Mouse (Mus musculus): Measurements from ENCODE around the gene Shank2. TPM values are rescaled to one million over a fixed set of nuclear protein-coding genes. Genes with fewer than 3 reads are reported as not detected.
A peak's percentile ranks its signal among the peaks of the same experiment; 100 is the strongest.

The Shank2 gene
- total RNA-seq, 2 experiments from 2014 or later, result 0.69 to 0.93 TPM

DNA sequence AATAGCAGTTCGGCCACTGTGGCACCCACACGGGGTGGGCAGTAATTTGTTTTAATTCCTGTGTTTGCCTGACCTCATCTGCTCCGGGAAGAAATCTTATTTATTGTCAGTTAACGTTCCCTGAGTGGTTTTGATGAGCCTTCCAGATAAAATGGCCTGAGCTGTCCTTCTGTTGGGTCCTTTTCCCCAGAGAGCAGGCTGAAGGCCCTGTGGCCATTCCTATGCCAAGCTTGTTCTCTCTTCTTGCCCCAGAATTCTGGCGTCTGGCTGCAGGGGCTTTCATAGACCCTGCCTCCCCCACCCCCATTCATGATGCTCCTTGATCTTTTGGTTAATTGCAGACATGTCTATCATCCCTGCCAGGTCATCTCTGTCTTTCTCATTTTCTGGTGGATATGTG is 300.8 kb downstream of the Shank2 start:
- intact Hi-C loops (cut with DNase I), result no loop called here
- DNase-seq, result no peak

DNA sequence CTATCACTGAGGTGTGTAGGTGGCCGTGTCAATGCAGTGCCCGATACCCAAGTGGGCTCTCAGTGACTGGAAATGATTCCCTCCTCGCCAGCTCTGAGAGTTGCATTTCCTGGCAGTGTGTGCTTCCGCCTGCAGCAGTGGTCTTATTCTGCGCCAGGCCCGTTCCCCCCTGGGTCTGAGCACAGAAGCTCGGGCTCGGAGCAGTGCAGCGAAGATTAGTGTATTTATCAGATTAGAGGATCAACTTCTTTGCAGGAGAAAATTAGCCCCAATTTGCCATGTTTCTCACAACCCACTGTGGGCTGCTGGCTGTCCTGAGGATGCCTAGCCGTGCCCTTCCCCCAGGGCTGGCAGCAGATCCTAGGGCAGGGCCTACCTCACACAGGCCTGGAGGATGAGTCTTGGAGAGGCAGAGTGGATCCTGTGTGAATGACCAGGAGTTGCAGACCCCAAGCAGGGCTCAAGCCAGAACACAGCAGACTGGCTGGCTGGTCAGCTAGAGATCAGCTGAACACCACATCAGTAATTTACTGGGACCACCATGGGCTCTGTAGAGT is 306.2 kb downstream of the Shank2 start:
- intact Hi-C loops (cut with DNase I), result no loop called here
- no peak for DNase-seq

DNA sequence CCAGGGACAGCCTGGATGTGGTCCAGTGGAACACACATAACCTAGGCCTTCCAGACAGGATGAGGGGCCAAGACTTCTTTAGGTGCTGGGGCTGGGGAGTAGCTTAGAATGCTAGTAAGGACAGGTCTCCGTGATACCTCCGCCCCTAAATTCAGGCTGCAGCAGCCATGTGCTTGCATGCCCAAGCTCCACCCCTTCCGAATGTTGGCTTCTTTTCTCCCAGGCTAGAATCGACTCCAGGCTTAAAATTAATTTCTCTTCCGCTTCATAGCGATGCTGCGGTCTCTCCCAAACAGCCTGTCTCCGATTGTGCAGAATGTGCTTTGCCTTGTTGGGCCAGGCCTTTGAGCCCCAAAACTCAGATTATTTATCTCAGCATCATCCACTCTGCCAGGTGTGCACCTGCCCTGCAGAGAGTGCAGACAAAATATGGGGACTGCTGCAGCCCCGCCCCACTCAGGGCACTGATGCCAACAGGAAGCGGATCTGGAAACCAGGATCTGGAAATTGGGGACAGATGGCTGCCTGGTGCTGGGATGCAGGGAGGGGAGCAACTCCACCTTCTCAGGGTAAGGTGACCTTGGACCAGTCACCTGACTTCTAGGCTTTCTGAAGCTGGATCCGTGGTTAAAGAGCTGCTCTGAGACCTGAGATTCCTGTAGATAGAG is 312.8 kb downstream of the Shank2 start:
- DNase-seq, result no peak
- intact Hi-C loops (cut with DNase I), result no loop called here

DNA sequence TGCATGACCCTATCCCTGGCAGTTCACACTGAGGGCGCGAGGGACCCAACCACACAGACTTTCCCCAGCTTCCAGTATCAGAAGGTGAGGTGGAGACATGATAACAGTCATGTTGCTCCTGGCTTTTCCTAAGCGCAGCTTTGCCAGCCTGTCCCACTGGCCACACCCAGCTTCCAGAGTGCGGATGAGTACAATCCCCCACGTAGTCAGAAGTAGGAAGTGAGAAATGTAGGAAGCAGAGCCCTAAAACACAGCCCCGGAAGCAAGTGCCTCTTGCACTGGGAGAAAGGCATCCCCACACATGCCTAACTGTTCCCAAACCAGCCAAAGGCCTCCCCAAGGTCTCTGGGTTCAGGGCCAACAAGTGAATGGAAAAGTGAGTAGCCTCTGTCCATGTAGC is 314.5 kb downstream of the Shank2 start:
- intact Hi-C loops (cut with DNase I), result no loop called here
- DNase-seq, result no peak

DNA sequence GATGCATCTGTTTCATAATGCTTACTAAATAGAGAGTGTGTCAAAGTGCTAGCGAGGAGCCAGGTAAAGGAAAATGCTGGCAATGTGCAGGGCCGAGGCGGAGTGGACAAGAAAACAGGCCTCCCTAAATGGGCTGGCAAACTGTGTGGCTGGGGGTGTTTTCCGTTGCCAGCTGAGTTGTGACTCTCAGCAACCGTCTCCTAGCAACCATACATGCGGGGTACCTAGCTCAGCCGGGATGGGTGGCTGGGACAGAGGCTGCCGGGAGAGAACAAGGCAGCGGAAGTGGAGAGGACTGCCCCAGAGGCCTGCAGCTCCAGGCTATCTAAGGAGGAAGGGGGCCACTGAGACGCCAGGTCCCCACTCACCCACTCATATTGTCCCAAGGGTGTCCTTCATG is 315.1 kb downstream of the Shank2 start:
- DNase-seq, result no peak
- intact Hi-C loops (cut with DNase I), result no loop called here

DNA sequence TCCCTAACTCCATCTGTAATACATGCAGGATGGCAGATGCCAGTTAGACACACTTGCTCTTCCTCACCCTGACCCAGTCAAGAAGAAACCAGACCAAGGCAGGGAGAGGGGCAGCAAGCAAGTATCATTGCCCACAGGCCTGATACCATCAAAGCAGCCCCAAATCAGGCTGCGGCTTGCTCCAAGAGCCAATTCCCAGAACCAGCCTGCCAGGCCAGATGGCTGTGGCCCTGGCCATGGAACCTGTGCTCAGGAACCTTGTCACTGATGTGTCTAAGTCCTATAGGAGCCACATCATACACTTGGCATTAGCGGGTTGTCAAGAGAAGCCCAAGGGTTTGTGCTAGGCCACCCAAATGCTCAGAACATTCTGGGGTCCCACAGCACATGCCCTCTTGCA is 322.3 kb downstream of the Shank2 start:
- intact Hi-C loops (cut with DNase I), result no loop called here

DNA sequence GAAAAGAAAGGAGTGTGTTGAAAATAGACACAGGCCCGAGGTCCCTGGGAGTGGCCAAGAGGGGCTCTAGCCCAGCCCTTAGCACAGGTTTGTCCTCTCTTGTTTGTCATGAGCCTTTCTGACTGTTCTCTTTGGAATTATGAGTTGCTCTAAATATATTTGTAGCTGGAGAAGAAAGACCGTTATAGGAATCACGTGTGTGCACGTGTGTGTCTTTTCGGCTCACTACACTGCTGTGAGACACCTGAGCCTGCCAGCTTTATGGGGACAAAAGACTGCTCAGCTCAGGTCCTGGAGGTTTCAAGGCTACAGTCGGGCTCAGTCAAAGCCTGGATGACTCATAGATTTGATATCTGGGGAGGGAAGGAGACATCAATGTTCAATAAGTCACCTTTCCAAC is 323.1 kb downstream of the Shank2 start:
- intact Hi-C loops (cut with DNase I), result no loop called here

More for the DNA sequence above, 322.3 kb downstream of the Shank2 start:
- no peak for DNase-seq

DNA sequence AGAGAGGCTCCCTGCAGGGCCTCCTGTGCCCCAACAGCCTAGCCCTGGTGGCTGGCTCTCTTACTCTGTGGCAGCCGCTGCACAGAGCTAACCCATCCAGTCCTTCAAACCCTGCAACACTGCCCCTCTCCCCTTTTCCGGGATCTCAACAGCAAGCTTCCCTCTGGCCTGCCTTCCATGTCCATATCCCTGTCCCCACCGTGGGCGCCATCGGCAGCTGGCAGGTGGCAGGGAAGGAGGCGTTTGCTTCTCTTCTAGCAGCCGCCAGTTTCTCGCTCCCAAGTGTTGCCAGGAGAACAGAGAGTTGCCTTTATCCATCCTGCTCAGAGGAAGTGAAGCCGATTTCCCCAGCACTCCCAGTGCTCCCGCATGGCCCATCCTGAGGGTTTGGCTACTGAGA is 323.9 kb downstream of the Shank2 start:
- no peak for DNase-seq
- intact Hi-C loops (cut with DNase I), result no loop called here

More for the DNA sequence above, 323.1 kb downstream of the Shank2 start:
- DNase-seq, result no peak

DNA sequence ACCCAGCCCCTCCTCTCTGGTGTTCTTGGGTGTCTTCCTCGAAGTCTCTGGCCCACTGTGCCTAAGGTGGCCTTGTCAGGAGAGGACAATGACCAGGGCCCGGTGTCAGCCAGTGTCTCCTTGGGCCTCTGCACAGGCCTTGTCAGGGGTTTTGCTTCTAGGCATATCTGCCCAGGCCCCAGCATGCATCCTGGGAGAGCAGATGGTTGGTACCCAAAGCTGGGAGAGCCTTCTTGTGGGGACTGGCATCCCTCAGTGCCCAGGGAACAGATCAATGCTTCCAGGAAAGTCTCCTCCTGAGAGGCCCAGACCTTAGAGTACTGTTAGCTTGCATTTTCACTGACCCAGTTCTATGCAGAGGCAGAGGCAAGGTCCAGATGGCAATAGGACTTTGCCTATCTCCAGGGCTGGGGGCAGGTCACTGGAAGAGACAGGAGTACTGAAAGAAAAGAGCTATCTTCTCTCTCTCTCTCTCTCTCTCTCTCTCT is 327.7 kb downstream of the Shank2 start:
- DNase-seq, result no peak
- intact Hi-C loops (cut with DNase I), result no loop called here

DNA sequence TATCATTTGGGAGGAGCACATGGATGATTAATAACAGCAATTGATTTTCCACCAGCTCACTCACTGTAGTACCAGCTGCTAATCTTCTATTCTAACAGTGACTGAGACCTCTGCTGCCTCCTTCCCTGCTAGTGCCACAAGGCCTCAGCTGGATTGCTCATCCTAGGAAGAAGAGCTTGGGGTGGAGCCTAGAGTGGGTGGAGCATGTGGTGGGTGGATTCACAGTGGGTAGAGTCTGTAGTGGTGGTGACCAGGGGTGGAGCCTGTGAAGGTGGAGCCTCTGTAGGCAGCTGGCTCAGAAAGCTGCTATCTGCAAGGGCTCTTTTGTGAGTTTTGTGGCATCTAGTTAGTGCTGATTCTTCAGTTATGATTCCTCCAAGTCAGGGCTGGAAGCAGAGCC is 334.9 kb downstream of the Shank2 start:
- no peak for DNase-seq
- intact Hi-C loops (cut with DNase I), result no loop called here

DNA sequence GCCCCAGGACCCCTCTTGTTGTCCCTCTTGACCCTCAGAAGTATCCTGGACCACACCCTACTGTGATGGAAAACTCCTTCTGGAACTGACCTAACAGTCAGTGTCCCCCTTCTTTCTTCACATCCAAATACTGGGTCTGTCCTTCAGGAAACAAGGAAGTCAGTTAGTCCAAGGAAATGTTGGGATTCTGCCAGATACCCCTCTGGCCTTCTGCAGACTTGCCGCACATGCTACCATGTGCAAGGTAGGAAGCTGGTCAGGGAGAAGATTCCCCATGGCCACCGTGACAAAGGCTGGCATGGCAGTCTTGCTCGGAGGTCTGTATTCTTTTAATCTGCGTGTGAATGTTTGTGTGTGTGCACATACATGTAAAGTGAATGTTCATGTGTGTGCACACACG is 337.0 kb downstream of the Shank2 start:
- no peak for DNase-seq
- intact Hi-C loops (cut with DNase I), result no loop called here

DNA sequence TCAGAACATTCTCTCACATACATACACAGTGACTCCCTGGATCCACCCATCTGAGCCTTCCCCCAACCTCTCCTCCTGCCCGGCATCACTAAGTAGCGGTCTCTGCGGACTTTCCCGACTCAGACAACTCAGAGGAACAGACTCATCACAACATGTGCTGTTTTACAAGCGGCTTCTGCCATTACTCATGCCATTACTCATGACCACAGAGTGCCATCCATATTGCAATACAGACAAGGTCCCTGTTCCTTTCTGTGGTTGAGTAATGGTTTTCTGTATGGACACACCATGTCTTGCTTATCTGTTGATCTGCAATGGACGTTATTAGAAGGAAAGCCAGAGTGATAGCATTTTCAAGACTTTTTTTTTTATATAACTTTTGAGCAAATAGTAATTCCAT is 338.6 kb downstream of the Shank2 start:
- no peak for DNase-seq
- intact Hi-C loops (cut with DNase I), result no loop called here

DNA sequence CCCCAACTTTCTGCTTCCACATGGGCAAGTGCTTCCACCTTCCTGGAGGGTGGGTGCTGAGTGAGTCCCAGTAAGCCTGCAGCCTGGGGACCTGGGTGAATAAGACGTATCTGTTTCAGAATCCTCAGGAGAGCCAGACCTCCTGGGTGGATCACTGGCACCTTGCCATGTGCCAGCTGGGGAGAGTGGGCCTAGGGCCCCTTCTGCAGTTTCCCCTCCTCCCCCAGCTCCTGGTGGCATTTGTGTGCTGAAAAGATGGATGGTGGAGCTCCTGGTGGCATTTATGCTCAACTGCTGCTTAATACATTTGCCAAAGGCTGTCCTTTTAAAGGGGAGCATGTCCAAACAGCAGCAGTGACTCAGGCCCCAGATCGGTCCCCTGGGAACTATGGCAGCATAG is 364.4 kb downstream of the Shank2 start:
- intact Hi-C loops (cut with DNase I), result no loop called here

DNA sequence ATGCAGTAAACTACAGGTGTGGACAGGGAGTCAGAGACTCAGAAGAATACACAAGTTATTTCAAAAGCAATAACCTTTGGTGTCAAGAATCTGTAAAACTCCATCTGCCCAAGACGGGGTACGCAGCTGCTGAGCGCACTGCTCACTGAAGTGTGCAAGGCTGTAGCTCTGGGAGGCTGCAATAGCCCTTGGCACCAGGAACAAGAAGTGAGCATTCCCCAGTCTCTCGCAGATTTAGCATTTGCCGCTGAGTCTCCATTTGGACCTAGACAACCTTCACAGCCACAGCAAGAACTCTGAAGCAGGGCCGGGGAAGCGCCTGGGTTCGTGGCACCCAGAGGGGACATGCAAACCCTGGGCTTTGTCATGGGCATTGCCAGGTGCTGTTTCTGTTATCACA is 371.3 kb downstream of the Shank2 start:
- intact Hi-C loops (cut with DNase I), result no loop called here
- DNase-seq, result no peak

More for the DNA sequence above, 364.4 kb downstream of the Shank2 start:
- DNase-seq, result no peak

DNA sequence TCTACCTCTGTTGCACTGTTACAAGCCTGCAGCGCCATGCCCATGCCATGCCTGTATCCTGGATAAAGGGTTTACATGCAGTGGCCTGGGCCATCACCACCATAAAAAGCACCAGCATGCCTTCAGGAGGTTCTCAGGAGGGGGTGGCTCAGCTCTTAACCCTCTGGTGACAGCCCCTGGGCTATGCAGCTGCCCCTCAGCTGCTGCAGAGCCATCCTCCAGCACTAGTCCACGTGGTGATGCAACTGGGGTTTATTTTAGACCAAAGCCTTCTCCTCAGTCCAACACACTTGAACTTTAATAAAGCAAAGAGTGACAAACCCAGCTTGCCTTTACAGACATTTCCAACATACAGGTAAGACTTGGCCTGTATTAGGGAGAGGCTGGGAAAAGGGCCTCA is 373.8 kb downstream of the Shank2 start:
- DNase-seq, result no peak
- intact Hi-C loops (cut with DNase I), result no loop called here

DNA sequence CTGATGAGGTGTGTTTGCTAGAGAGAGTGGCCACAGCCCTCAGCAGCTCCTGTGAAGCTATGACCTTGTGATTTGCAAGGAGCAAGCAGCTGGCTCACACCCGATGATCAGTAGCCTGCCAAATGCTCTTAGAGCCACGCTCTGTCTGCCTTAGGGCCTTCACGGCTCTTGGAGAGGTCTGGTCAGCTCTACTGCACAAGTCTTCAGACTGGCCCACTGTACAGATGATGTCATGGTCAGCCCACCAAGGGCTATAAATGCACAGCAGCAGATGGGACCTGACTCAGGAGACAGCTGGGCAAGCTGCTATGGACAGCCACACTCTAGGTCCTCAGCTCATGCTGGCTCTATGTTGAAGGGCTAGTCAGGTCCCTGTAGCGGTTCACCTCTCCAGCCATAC is 376.5 kb downstream of the Shank2 start:
- DNase-seq, result peak in 1 of 2 experiments; percentile 1
- intact Hi-C loops (cut with DNase I), result no loop called here

DNA sequence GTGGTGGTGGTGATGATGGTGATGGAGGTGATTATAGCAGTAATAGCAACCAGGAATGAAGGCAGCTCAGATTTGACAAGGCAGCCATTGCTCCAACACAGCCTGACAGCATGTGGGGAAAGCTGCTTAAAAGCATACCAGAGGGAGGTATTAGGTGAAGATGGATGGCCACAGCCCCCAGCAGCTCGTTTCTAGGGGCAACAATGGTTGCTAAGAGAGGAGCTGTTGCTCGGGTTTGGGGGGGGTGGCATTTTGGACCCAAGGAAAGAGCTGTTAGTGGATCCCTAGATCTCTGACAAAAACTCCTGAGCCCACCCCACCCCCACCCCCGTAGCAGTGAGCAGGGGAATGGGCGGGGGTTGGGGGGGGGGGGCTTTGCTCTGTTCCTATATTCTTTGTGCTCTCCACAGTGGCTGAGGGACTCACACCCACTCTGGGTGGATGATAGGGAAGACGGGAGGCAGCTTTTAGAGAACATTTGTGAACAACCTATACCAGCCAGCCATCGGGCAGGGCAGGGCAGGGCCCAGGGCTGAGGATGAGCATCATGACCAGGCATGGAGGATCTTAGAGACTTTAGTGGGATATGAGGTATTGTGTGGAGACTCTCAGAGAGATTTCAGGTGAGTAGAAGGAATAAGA is 377.6 kb downstream of the Shank2 start:
- intact Hi-C loops (cut with DNase I), result no loop called here
- DNase-seq, result no peak

DNA sequence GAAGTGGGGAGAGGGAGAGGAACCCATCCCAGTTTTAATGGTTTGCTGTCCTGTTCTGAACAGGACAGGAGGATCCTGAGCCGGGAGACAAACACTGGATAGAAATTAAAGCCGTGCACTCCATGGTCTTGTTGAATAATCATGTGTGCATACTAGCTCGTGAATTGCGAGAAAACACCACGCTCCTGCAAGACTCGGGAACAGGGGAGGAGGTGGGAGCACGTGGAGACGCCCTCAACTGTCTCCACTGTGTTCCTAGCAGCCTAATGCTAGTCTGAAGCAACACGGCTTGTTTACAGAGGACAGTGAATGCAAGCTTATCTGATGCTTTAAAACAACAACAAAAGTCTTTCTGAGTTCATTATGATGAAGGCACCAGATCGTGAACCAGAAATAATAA is 379.9 kb downstream of the Shank2 start:
- DNase-seq, result no peak
- intact Hi-C loops (cut with DNase I), result no loop called here

DNA sequence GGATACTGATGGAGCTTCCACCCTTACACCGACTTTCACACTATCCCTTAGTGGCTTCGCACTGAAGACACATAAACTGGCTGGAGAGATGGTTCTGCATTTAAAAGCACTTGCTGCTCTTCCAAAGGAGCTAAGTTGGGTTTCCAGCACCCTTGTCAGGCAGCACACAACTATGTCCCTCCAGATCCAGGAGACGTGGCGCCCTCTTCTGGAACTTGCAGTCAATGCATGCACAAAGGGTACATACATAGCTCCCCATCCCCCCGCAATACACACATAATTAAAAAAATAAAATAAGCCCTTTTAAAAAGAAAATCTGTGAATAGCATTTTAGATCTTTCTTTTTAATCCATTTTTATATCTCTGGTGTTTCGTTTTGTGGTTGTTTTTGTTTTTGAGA is 385.8 kb downstream of the Shank2 start:
- intact Hi-C loops (cut with DNase I), result no loop called here

DNA sequence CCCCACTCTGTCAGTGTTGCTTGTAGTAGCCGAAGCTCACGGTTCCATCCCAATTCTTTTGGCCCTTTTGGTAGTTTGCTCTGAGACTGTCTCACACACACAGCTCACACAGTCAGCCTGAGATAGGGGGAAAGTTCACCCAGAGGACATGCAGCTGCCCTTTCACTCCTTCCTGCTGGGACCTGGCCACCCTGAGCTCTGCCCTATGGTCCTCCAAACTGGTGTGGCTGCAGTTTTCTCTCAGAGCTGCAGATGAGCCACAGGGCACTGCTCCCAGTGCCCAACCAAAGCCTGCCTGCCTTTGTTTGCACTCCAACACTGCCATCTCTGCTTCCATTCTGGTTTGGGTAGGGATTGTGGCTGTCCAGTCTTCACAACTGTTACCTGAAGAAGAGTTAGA is 388.0 kb downstream of the Shank2 start:
- DNase-seq, result no peak
- intact Hi-C loops (cut with DNase I), result no loop called here

More for the DNA sequence above, 385.8 kb downstream of the Shank2 start:
- DNase-seq, result no peak

DNA sequence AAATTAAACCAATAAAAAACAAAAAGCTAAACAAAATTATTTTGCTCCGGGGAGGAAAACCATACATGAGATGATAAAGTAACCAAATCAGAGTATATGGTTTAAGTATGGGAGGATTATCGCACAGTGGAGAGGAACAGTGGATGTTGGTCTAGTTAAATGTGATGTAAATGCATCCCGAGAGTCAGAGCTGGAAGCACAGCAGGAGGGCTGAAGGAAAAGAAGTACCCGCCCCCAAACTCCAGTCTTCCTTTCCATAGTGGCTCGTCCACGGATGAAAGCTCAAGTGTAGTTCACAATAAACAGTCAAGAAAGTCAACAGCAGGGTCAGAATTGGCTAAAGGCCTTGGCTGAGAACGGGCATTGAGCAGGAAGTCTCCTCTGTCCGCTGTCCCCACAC is 388.9 kb downstream of the Shank2 start:
- intact Hi-C loops (cut with DNase I), result no loop called here
- DNase-seq, result no peak

DNA sequence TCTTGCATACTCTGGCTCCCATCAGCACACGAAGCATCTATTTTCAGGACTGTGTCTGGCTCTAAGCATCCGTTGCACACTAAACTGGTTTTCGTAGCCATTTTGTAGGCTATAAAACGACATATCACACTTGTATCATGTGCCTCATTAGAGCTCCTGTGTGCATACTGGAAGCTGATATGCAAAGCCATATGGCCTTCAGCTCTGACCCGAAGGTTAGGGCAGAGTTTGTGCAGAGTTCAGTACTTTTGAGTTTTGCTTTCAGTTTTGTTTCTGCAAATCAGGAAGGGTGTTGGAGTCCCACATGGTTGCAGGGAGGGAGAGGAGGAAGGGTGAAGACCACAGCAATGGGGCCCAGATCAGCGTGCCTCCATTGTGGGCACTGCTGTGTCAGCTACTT is 390.0 kb downstream of the Shank2 start:
- intact Hi-C loops (cut with DNase I), result no loop called here

More for the DNA sequence above, 390.0 kb downstream of the Shank2 start:
- no peak for DNase-seq
